Mouse (Mus musculus): ENCODE measurements at regions not wholly inside any gene's neighbourhood (a gene's known extent, or its start where the extent isn't known, plus 50 kb on each side); places are given as distances from the start of the nearest gene placed in this dataset.
A peak's percentile ranks its signal among the peaks of the same experiment; 100 is the strongest.

- DNase-seq = peak; percentile 68
Measured at GRCm38 (mm10) chr10:81996742-81997536, 51.0 kb upstream of the Zfp873 start.
